Mouse (Mus musculus): ENCODE data around the gene Ampd2. TPM values are rescaled to one million over a fixed set of nuclear protein-coding genes. Genes with fewer than 3 reads are reported as not detected.

The Ampd2 gene
- polyA plus RNA-seq, 1 experiment from 2014 or later = 64.3 TPM

- H3K9ac ChIP-seq (replicated peaks; ENCODE audit: low read depth, low read length) = no peak overlapping the region
- H3K27ac ChIP-seq (ENCODE audit: low read length) = peak overlapping the region; percentile 63
- 5% methylated on average over 3 of the region's 3 CpGs for WGBS
- no peaks in the 10 kb centered on the region for H3K27me3 ChIP-seq (replicated peaks; ENCODE audit: control insufficient read depth, insufficient read depth, low read length)
- H3K36me3 ChIP-seq (ENCODE audit: control insufficient read depth, insufficient read depth) = peaks cover 4% of the 10 kb centered on the region; the same call in 1 of the 2 replicates
- peak; percentile 92 for ATAC-seq
- no peak overlapping the region for H3K4me2 ChIP-seq (ENCODE audit: low read length)
- H3K4me3 ChIP-seq (replicated peaks; ENCODE audit: low read length) = no peak overlapping the region
- H3K4me1 ChIP-seq (replicated peaks; ENCODE audit: control insufficient read depth, insufficient read depth, low read length) = peaks cover 15% of the 10 kb centered on the region
- H3K9me3 ChIP-seq (ENCODE audit: control insufficient read depth, low read length) = no peaks in the 10 kb centered on the region
These were observed 15.1 kb upstream of the Ampd2 start for GRCm38 (mm10) chr3:108101594-108101993.

- H3K9me3 ChIP-seq (ENCODE audit: control insufficient read depth, low read length) = no peaks in the 10 kb centered on the region
- peaks cover 15% of the 10 kb centered on the region for H3K4me1 ChIP-seq (replicated peaks; ENCODE audit: control insufficient read depth, insufficient read depth, low read length)
- no peak for ATAC-seq
- H3K36me3 ChIP-seq (ENCODE audit: control insufficient read depth, insufficient read depth) = no peaks in the 10 kb centered on the region
- H3K4me3 ChIP-seq (replicated peaks; ENCODE audit: low read length) = no peak overlapping the region
- no peaks in the 10 kb centered on the region for H3K27me3 ChIP-seq (replicated peaks; ENCODE audit: control insufficient read depth, insufficient read depth, low read length)
- no peak overlapping the region for H3K4me2 ChIP-seq (ENCODE audit: low read length)
- no peak overlapping the region for H3K9ac ChIP-seq (replicated peaks; ENCODE audit: low read depth, low read length)
- 88% methylated on average over 6 of the region's 6 CpGs for WGBS
- H3K27ac ChIP-seq (ENCODE audit: low read length) = no peak overlapping the region
These were observed 11.9 kb upstream of the Ampd2 start for GRCm38 (mm10) chr3:108098316-108098715.

GRCm38 (mm10) chr3:108097656-108098055 is 11.2 kb upstream of the Ampd2 start:
- H3K36me3 ChIP-seq (ENCODE audit: control insufficient read depth, insufficient read depth) = no peaks in the 10 kb centered on the region
- no peaks in the 10 kb centered on the region for H3K9me3 ChIP-seq (ENCODE audit: control insufficient read depth, low read length)
- H3K9ac ChIP-seq (replicated peaks; ENCODE audit: low read depth, low read length) = no peak overlapping the region
- H3K4me3 ChIP-seq (replicated peaks; ENCODE audit: low read length) = no peak overlapping the region
- no peak for ATAC-seq
- no peaks in the 10 kb centered on the region for H3K27me3 ChIP-seq (replicated peaks; ENCODE audit: control insufficient read depth, insufficient read depth, low read length)
- WGBS = 84% methylated on average over 8 of the region's 8 CpGs
- no peak overlapping the region for H3K27ac ChIP-seq (ENCODE audit: low read length)
- no peak overlapping the region for H3K4me2 ChIP-seq (ENCODE audit: low read length)
- peaks cover 15% of the 10 kb centered on the region for H3K4me1 ChIP-seq (replicated peaks; ENCODE audit: control insufficient read depth, insufficient read depth, low read length)

- H3K9me3 ChIP-seq (ENCODE audit: control insufficient read depth, low read length) = no peaks in the 10 kb centered on the region
- no peak for ATAC-seq
- no peak overlapping the region for H3K4me3 ChIP-seq (replicated peaks; ENCODE audit: low read length)
- no peaks in the 10 kb centered on the region for H3K36me3 ChIP-seq (ENCODE audit: control insufficient read depth, insufficient read depth)
- H3K27me3 ChIP-seq (replicated peaks; ENCODE audit: control insufficient read depth, insufficient read depth, low read length) = no peaks in the 10 kb centered on the region
- H3K4me1 ChIP-seq (replicated peaks; ENCODE audit: control insufficient read depth, insufficient read depth, low read length) = peaks cover 10% of the 10 kb centered on the region
- no peak overlapping the region for H3K9ac ChIP-seq (replicated peaks; ENCODE audit: low read depth, low read length)
- H3K27ac ChIP-seq (ENCODE audit: low read length) = no peak overlapping the region
- H3K4me2 ChIP-seq (ENCODE audit: low read length) = no peak overlapping the region
- WGBS = 91% methylated on average over 10 of the region's 10 CpGs
These were observed 10.3 kb upstream of the Ampd2 start for GRCm38 (mm10) chr3:108096726-108097125.

- H3K4me3 ChIP-seq (replicated peaks; ENCODE audit: low read length) = no peak overlapping the region
- H3K4me2 ChIP-seq (ENCODE audit: low read length) = no peak overlapping the region
- H3K9me3 ChIP-seq (ENCODE audit: control insufficient read depth, low read length) = no peaks in the 10 kb centered on the region
- H3K9ac ChIP-seq (replicated peaks; ENCODE audit: low read depth, low read length) = no peak overlapping the region
- H3K27me3 ChIP-seq (replicated peaks; ENCODE audit: control insufficient read depth, insufficient read depth, low read length) = no peaks in the 10 kb centered on the region
- H3K4me1 ChIP-seq (replicated peaks; ENCODE audit: control insufficient read depth, insufficient read depth, low read length) = peaks cover 6% of the 10 kb centered on the region
- H3K27ac ChIP-seq (ENCODE audit: low read length) = no peak overlapping the region
- no peak for ATAC-seq
- H3K36me3 ChIP-seq (ENCODE audit: control insufficient read depth, insufficient read depth) = no peaks in the 10 kb centered on the region
- 72% methylated on average over 8 of the region's 8 CpGs for WGBS
These were observed 9.8 kb upstream of the Ampd2 start for GRCm38 (mm10) chr3:108096226-108096625.

GRCm38 (mm10) chr3:108094976-108095760 is 8.7 kb upstream of the Ampd2 start:
- no peaks in the 10 kb centered on the region for H3K9me3 ChIP-seq (ENCODE audit: control insufficient read depth, low read length)

GRCm38 (mm10) chr3:108094146-108094545 is 7.7 kb upstream of the Ampd2 start:
- Histone ChIP-seq H3K27ac (ENCODE audit: low read length) (no peak overlapping the region), H3K4me2 (ENCODE audit: low read length) (no peak overlapping the region), H3K36me3 (ENCODE audit: control insufficient read depth, insufficient read depth) (no peaks in the 10 kb centered on the region), H3K27me3 (replicated peaks; ENCODE audit: control insufficient read depth, insufficient read depth, low read length) (no peaks in the 10 kb centered on the region), H3K4me1 (replicated peaks; ENCODE audit: control insufficient read depth, insufficient read depth, low read length) (no peaks in the 10 kb centered on the region), H3K9ac (replicated peaks; ENCODE audit: low read depth, low read length) (no peak overlapping the region), H3K4me3 (replicated peaks; ENCODE audit: low read length) (no peak overlapping the region), H3K9me3 (ENCODE audit: control insufficient read depth, low read length) (no peaks in the 10 kb centered on the region)
- no peak for ATAC-seq
- 74% methylated on average over 1 of the region's 1 CpGs for WGBS

More at GRCm38 (mm10) chr3:108094976-108095760, 8.7 kb upstream of the Ampd2 start:
- WGBS = 93% methylated on average over 12 of the region's 12 CpGs
- H3K4me1 ChIP-seq (replicated peaks; ENCODE audit: control insufficient read depth, insufficient read depth, low read length) = no peaks in the 10 kb centered on the region
- H3K27me3 ChIP-seq (replicated peaks; ENCODE audit: control insufficient read depth, insufficient read depth, low read length) = no peaks in the 10 kb centered on the region
- no peak overlapping the region for H3K4me2 ChIP-seq (ENCODE audit: low read length)
- H3K36me3 ChIP-seq (ENCODE audit: control insufficient read depth, insufficient read depth) = no peaks in the 10 kb centered on the region
- H3K9ac ChIP-seq (replicated peaks; ENCODE audit: low read depth, low read length) = no peak overlapping the region
- ATAC-seq = no peak
- no peak overlapping the region for H3K4me3 ChIP-seq (replicated peaks; ENCODE audit: low read length)
- H3K27ac ChIP-seq (ENCODE audit: low read length) = no peak overlapping the region

GRCm38 (mm10) chr3:108093306-108093705 is 6.9 kb upstream of the Ampd2 start:
- no peak for ATAC-seq
- no peaks in the 10 kb centered on the region for H3K36me3 ChIP-seq (ENCODE audit: control insufficient read depth, insufficient read depth)
- WGBS = 48% methylated on average over 6 of the region's 6 CpGs
- no peak overlapping the region for H3K4me2 ChIP-seq (ENCODE audit: low read length)
- no peak overlapping the region for H3K4me3 ChIP-seq (replicated peaks; ENCODE audit: low read length)
- H3K27ac ChIP-seq (ENCODE audit: low read length) = no peak overlapping the region
- H3K4me1 ChIP-seq (replicated peaks; ENCODE audit: control insufficient read depth, insufficient read depth, low read length) = no peaks in the 10 kb centered on the region
- H3K27me3 ChIP-seq (replicated peaks; ENCODE audit: control insufficient read depth, insufficient read depth, low read length) = no peaks in the 10 kb centered on the region
- H3K9ac ChIP-seq (replicated peaks; ENCODE audit: low read depth, low read length) = no peak overlapping the region
- no peaks in the 10 kb centered on the region for H3K9me3 ChIP-seq (ENCODE audit: control insufficient read depth, low read length)

- ATAC-seq = no peak
These were observed 6.2 kb upstream of the Ampd2 start, which contains the start of gene Gnat2 for GRCm38 (mm10) chr3:108092536-108093115. Gene Gnat2 (plus strand): TSS chr3:108092789.

More at GRCm38 (mm10) chr3:108092536-108093115, 6.2 kb upstream of the Ampd2 start, which contains the start of gene Gnat2:
- Histone ChIP-seq H3K9me3 (ENCODE audit: control insufficient read depth, low read length) (no peaks in the 10 kb centered on the region), H3K4me2 (ENCODE audit: low read length) (no peak within 1 kb of the TSS), H3K27ac (ENCODE audit: low read length) (no peak within 1 kb of the TSS), H3K4me1 (replicated peaks; ENCODE audit: control insufficient read depth, insufficient read depth, low read length) (no peaks in the 10 kb centered on the region), H3K4me3 (replicated peaks; ENCODE audit: low read length) (no peak within 1 kb of the TSS), H3K9ac (replicated peaks; ENCODE audit: low read depth, low read length) (0 out of 2 replicates have a peak within 1 kb of the TSS, but pooled peaks have one; percentile 13), H3K27me3 (replicated peaks; ENCODE audit: control insufficient read depth, insufficient read depth, low read length) (no peaks in the 10 kb centered on the region), H3K36me3 (ENCODE audit: control insufficient read depth, insufficient read depth) (no peaks in the 10 kb centered on the region)
- WGBS = 49% methylated on average over 15 of the region's 15 CpGs
